Mouse (Mus musculus) MEL (cell line): ENCODE results near the gene Slc13a4.

Experiments used
- CHD2 ChIP-seq: IDR thresholded peaks from 2 replicates; pipeline ENCODE4 v1.6.1; 2011; ENCODE audit warnings: low read length, improper control_type of control experiment
- CTCF ChIP-seq, 3 experiments: IDR thresholded peaks in 2 of 3; conservative IDR thresholded peaks in 1 of 3; 2 replicates each; pipeline ENCODE4 v1.5.1; 2011 to 2012; ENCODE audit warnings: low read length in 3 of 3, low read depth in 2 of 3, mild to moderate bottlenecking in 2 of 3, improper control_type of control experiment in 1 of 3, inconsistent platforms in 1 of 3, mixed read lengths in 1 of 3, moderate library complexity in 1 of 3; ENCODE audit not compliant: control insufficient read depth in 1 of 3, insufficient read depth in 1 of 3, poor library complexity in 1 of 3, severe bottlenecking in 1 of 3
- E2F4 ChIP-seq: IDR thresholded peaks from 2 replicates; pipeline ENCODE4 v1.6.1; 2011; ENCODE audit warnings: low read depth, low read length, improper control_type of control experiment, borderline replicate concordance
- MAX ChIP-seq: IDR thresholded peaks from 2 replicates; pipeline ENCODE4 v1.6.1; 2011; ENCODE audit warnings: low read length, improper control_type of control experiment
- NRF1 ChIP-seq: IDR thresholded peaks from 2 replicates; pipeline ENCODE4 v1.6.1; 2014; ENCODE audit warnings: low read depth, mild to moderate bottlenecking, inconsistent platforms, low read length, improper control_type of control experiment, moderate library complexity; ENCODE audit not compliant: poor library complexity, insufficient read depth, severe bottlenecking
- POLR2A ChIP-seq, 2 experiments: IDR thresholded peaks; 2 replicates each; pipeline ENCODE4 v1.6.1; 2011 to 2012; ENCODE audit warnings: low read length in 2 of 2, mild to moderate bottlenecking in 2 of 2, control low read depth in 1 of 2, improper control_type of control experiment in 1 of 2, low read depth in 1 of 2, moderate library complexity in 1 of 2; ENCODE audit not compliant: control insufficient read depth in 1 of 2, insufficient read depth in 1 of 2, poor library complexity in 1 of 2
- RCOR1 ChIP-seq: IDR thresholded peaks from 2 replicates; pipeline ENCODE4 v1.6.1; 2012; ENCODE audit warnings: low read depth, mild to moderate bottlenecking, inconsistent platforms, low read length, improper control_type of control experiment
- SMC3 ChIP-seq: IDR thresholded peaks from 2 replicates; pipeline ENCODE4 v1.6.1; 2011; ENCODE audit warnings: low read depth, low read length, improper control_type of control experiment
- ZNF384 ChIP-seq: IDR thresholded peaks from 2 replicates; pipeline ENCODE4 v1.6.1; 2012; ENCODE audit warnings: low read depth, mild to moderate bottlenecking, inconsistent platforms, low read length, improper control_type of control experiment

- TF ChIP-seq CTCF (IDR thresholded peaks at IDR 0.05 in 2 of 3, conservative IDR thresholded peaks at IDR 0.05 in 1 of 3; ENCODE audit: control insufficient read depth in 1 of 3, insufficient read depth in 1 of 3, low read depth in 2 of 3, low read length in 3 of 3, poor library complexity in 1 of 3, severe bottlenecking in 1 of 3) (no peak), POLR2A (IDR thresholded peaks at IDR 0.05; ENCODE audit: control insufficient read depth in 1 of 2, insufficient read depth in 1 of 2, low read depth in 1 of 2, low read length in 2 of 2, poor library complexity in 1 of 2) (no peak), NRF1 (no peak), ZNF384 (no peak), CHD2 (no peak), SMC3 (no peak), E2F4 (no peak), MAX (no peak), RCOR1 (no peak)
Measured at GRCm38 (mm10) chr6:35257626-35258190, 50.2 kb downstream of the Slc13a4 start.
